Mouse (Mus musculus): ENCODE data around the gene Fahd1.

Fahd1 gene

DNA sequence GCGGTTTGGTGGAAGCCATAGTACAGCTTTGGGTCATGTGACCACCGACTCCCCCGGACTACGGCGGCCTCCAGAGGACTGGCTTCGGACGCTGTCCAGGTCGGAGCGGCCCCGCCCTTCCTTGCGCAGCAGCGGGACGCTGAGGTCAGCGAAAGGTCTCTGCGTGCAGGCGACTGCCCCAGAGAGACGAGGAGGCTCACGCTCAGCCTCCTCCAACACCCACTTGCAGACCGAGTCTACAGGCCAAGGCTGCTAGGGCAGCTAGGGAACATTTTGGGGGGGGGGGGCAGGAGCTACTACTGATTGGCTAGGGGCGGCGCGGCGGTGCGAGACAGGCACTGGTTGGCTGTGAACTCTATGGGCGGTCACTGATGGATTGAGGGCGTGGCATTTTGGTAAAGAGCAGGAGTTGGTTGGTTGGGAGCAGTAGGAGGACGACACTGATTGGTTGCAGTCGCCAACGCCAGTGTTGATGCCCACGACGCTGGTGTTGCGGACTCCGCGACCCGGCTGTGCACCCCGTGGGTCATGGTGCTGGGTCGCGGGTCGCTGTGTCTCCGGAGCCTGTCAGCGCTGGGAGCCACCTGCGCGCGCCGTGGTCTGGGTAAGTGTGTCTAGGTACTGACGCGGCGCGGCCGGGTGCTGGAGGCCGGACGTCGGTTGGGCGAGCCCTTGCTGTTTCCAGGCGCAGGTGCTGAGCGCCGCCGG, at the start of gene Fahd1:
Gene Fahd1, minus strand, starts transcription at position 300 of the 708 bp plus-strand sequence.
- DNase-seq: peak; percentile 95 to 97

DNA sequence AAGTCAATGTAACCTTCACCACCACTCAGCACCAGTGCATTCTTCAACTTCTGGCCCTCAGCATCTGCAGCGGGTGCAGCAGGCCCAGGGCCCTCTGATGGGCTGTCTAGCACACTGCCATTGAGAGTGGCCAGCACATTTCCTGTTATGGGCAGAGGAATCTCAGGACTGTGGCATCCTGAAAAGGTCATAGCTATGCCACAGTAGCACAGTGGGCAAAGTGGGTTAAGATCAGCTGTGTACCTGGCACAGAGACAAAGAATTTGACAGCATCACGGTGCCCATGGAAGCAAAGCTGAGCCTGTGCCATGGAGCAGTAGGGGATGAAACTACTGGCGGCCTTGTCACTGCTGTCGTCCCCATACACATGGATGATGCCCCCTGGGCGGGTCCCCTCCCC, 49.0 kb upstream of the Fahd1 start:
- no peak for DNase-seq

DNA sequence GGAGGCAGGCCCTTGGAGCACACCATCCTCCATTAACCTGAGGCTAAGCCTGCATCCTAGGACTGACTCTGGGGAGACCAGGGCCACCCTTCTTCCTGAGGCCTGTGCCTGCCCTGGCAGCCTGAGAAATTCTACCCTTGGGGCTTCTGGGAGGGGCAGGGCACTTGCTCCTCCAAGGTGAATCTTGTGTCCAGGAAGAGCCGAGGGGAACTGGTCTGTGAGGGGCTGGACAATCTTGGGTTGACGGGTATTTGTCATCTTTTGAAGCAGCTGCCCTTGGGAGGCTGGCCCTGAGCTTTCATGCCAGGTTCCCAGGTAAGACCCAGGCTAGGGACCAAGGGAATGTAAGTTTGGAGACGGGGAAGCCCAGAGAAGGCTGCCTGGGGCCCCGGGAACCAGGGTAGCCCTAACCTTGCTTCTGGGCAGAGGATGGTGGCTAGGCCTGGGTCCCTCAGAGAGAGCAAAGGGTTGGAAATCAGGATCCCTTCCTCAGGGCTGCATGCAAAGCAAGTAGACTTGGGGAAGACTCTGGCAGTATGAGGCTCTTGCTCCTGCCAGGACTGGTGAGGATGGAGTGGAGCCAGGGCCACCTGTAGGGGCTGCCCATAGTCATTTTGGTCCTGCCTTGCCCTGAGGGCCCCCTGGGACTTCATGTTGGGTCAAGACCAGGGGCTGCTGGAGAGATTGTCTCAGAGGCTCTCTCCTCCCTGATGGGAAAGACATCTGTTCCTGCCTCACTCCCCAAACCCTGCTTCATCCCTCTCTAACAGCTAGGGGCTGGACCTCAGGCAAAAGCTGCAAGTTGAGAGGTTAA, 48.1 kb upstream of the Fahd1 start:
- DNase-seq: no peak

DNA sequence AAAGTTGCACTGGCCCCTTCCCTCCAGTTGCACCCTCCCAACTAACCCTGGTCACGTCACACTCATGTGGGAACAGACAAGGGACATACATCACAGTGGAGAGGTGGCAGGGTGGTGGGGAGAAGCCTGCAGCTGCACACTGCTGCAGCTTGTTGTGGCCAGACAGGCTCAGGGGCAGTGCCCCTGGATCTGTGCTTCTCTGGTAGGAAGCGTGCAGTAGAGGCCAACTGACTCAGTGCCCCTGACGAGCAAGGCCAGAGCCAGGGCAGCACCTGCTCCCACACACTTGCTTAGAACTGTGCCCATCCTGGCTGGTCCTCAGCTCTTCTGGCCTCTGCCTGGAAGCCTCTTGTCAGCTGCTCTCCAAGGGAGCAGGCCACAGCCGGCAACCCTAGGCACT, 47.4 kb upstream of the Fahd1 start:
- DNase-seq: no peak

DNA sequence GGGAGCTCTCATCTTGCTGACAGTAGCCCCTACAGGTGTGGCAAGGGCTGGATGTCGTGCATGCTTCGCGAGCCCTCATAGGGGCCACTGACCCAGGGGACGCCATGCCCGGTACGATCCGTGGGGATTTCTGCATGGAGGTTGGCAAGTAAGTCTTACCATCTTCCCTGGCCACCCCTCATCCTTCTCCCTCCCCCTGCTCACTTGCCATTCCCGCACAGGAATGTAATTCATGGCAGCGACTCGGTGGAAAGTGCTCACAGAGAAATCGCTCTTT, 46.8 kb upstream of the Fahd1 start:
- no peak for DNase-seq

DNA sequence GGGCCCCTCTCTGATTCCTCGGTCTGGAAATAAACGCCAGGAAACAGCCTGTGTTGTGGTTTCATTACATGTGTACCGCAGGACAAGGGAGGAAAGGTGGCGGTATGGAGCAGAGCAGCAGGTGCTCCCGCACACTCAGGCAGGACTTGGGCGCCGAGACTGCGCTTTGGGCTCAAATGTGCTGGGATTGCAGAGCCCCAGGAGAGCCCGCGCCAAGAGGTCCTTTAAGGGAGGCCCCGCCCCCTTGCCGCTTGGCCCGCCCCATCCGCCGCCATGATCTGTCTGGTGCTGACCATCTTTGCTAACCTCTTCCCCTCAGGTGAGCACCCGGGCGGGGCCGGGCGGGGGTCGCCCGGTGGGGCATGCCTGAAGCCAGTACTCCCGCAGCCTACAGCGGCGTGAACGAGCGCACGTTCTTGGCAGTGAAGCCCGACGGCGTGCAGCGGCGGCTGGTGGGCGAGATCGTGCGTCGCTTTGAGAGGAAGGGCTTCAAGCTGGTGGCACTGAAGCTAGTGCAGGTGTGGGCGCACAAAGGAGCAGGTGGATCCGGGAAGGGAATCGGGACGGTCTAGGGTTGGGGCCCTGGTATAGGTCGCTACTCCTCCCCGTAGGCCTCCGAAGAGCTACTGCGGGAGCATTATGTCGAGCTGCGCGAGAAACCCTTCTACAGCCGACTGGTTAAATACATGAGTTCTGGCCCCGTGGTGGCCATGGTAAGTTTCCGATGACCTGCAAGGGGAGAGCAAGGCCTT, 46.3 kb upstream of the Fahd1 start, which contains the start of gene Nme3:
Gene Nme3, plus strand, starts transcription at position 260 of the 752 bp plus-strand sequence.
- DNase-seq: peak; percentile 89 to 92

DNA sequence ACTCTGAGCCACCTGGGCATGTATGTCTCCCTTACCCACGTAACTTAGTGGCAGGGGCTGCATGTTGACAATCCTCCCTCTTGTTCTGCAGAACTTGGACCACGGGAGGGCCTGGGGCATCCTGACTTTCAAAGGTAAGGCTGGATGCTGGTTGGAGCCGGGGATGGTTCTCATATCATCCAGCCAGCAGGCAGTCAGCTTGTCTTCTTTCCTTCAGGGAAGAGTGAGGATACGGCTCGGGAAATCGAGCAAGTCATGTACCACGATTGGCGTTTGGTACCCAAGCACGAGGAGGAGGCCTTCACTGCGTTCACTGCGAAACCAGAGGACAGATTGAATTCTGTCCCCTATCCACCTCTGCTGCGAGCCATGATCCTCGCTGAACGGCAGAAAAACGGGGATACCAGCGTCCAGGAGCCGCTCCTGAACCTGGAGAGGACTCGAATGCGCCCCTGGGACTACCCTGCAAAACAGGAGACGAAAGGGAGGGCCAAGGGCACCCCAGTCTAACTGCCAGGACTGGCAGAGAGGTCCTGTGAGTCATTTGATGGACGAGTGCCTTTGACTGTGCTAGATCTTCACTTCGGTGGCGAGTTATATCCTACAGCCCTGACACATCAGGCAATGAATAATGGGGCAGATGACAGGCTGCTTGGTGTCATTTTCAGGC, 45.5 kb upstream of the Fahd1 start:
- DNase-seq: no peak

DNA sequence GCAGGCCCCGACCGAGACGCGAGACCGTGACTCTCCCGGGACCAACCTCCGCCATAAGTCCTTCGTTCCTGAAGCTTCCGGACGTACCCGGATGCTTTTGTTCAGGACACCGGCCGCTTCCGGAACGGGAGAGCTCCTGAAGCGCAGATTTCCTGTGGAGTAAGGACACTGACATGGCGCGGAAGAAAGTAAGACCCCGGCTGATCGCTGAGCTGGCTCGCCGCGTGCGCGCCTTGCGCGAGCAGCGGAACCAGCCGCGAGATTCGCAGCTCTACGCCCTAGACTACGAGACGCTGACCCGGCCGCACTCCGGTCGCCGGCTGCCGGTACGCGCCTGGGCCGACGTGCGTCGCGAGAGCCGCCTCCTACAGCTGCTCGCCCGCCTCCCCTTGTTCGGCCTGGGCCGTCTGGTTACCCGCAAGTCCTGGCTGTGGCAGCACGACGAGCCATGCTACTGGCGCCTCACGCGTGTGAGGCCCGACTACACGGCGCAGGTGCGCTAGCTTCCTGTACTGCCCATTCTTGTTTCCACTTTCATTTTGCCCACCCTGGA, 44.9 kb upstream of the Fahd1 start, which contains the start of the genes Eme2 and Mrps34:
Gene Eme2, minus strand, starts transcription at position 93 of the 553 bp plus-strand sequence.
Gene Mrps34, plus strand, starts transcription at position 122 of the 553 bp plus-strand sequence.
- DNase-seq: peak; percentile 89 to 92

DNA sequence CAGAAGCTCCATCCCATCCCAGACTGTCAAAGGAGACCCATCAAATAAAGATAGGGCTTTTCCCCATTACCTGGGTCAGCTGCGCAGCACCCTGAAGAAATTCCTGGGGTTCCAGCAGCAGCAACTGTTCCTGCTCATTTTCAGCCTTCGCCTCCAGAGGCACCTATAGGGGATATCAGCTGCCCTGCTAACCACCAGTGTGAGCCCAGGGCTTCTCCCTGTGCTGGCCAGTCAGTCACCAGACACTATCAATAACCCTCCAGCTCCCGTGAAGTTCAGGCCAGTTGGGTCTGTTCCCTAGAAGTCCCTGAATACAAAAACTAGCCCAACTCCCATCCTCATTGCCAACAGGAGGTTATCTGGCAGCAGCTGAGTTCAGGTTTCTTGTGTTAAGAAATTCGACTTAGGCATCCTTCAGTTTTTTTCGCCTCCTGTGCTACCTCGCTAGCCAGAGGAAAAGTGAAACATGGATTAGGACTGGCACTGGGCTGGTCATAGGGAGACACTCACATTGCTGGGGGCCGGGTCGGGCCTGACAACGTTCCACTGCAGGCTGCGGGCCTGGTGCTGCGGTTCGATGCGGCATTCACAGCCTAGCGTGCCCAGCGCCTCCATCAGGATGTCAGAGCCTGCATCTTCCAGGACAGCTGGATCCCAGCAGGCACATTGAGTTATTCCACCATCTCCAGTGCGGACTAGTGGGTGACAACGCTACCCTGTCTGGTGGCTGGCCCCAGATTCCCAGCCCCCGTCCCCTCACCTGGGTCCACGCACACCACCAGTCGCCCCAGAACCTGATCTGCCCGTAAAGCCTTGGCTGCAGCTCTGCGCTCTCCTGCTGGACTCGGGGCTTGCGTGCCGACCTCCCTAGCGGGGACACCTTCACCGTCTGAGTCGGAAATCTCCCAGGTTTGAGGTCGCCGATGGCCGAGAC, 44.2 kb upstream of the Fahd1 start:
- DNase-seq: no peak

DNA sequence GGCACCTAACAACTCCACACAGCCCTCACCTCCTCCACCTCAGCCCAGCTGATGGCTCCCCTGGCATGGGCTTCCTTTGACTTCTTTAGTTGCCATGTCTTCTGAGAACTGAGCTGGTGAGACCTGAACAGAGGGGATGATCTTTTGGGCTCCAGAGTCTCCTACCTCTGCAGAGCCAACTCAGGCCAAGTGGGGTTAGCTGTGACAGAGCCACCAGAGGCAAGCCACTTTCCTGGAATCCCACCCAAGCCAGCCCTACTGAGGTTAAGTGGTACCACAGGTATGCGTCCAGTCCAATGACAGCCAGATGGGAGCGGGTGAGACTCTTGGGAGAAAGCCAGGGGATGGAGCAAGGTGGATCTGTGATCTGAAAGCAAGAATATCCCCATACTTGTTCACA, 43.1 kb upstream of the Fahd1 start:
- no peak for DNase-seq

DNA sequence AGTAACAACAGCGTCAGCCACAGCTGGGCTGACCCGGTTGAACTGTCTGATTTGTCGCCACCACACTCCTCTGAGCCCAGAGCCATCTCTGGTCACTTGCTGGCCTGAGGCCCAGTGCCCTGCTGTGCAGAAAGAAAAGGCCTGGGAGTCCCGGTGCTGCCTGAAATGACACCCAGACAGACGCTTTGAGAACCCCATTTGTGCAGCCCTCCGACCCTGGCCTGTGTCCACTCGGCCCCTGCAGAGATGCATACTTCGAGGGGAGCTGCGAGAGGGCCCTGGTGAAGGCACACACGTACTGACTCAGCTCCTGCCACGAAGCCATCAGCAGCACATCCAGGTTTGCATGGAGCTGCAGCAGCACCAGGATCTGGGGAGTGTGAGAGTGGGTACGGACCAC, 42.6 kb upstream of the Fahd1 start:
- no peak for DNase-seq

DNA sequence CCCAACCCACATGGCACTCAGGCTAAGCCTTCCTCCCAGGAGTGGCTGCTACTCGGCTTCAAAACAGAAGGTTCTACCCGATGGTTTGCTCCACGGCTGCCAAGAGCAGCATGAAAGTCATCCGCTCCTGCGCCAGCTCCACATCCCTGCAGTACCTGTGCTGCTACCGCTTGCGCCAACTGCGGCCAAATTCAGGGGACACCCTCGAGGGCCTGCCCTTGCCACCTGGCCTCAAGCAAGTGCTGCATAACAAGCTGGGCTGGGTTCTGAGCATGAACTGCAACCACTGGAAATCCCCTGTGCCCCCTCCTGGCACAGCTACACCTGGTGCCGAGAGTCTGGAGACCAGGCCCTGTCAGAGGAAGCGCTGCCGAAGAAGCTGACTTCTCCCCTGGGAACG, 41.2 kb upstream of the Fahd1 start:
- DNase-seq: no peak

DNA sequence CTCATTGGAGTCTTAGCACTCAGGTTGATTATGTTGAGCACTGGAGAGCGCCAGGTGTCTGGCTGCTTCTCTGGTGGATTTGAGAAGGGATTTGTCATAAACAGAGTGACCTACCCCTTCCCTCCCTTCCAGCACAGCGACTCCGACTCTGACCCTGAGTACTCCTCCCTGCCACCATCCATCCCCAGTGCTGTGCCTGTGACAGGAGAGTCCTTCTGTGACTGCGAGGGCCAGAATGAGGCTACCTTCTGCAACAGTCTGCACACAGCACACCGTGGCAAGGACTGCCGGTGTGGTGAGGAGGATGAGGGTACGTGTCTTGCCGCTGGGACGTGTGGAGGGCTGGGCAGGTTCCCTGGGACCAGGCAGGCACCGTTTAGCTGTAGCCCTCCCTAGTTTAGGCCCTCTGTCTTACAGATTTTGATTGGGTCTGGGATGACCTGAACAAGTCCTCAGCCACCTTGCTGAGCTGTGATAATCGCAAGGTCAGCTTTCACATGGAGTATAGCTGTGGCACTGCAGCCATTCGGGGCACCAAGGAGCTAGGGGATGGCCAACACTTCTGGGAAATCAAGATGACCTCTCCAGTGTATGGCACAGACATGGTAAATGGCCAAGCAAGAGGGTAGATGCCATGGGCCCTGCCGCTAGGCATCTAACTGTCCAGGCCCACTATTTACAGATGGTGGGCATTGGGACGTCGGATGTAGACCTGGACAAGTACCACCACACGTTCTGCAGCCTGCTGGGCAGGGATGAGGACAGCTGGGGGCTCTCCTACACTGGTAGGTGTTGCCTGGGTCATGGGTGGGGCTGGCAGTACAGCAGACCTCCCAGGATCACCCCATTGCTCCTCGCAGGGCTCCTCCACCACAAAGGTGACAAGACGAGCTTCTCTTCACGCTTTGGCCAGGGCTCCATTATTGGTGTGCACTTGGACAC, 40.3 kb upstream of the Fahd1 start:
- no peak for DNase-seq

DNA sequence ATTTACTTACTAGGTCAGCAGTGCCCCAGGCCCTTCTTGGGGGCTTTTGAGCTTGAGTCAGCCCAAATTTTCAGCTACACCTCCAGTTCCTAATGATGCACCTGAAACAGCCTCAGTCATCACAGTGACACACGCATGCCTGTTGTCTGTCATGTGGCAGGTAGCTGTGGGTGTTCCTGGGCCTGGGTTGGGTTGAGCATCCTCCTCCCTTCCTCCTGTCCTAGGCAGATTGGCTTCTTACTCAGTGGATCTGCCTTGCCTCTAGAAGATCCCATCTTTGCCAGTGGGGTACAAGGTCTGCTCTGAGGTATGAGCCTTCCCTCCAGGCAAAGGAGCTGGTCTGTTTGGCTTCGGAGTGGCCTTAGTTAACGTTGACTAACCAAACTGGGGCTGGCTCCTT, 38.7 kb upstream of the Fahd1 start:
- DNase-seq: no peak

DNA sequence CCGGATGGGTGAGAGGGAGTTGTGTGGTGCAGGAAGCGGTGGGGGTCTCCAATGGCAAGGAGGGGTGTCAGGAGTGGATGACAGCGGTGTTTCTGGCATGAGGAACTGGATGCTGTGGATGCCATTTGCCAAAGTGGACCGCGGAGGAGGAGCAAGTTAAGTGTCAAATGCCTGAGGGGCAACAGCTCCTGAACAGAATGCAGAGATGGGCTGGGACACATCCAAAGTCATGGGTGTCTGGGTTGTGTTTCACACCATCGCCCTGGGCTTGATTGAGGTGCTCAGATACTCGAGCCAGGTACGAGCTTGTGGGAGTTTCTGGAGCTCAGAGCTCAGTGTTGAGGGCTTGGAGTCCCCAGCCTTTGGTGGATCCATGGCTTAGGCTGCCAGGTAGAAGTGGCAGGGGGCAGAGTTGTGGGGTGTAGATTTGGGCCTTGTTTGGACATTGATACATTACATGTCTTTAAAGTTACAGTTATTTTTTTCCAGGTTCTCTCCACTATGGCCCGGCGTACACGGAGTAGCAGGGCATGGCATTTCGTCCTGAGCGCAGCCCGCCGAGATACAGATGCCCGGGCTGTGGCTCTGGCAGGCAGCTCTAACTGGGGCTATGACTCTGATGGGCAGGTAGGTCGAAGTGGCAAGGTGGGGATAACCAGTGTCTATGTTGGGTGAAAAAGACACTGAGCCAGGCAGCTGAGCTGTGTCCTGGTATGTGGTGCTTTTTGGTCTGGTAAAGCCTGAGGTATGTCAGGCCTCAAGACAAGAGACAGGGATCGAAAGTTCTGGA, 37.3 kb upstream of the Fahd1 start:
- DNase-seq: no peak

DNA sequence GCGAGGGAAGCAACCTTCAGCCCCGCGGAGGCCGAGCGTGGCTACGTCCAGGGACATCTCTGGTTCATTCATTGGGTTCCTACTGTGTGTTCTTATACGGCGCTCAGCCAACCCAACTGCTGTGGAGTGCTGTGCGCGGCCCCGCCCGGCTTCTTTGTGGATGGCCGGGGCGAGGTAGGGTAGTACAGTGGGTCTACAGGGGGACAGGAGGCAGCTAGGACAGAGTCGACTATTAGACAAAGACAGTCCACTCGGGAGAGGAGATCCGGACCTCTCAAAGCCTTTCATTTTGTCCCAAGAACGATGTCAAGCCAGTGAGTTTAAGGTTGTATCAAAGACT, 36.7 kb upstream of the Fahd1 start:
- DNase-seq: no peak

DNA sequence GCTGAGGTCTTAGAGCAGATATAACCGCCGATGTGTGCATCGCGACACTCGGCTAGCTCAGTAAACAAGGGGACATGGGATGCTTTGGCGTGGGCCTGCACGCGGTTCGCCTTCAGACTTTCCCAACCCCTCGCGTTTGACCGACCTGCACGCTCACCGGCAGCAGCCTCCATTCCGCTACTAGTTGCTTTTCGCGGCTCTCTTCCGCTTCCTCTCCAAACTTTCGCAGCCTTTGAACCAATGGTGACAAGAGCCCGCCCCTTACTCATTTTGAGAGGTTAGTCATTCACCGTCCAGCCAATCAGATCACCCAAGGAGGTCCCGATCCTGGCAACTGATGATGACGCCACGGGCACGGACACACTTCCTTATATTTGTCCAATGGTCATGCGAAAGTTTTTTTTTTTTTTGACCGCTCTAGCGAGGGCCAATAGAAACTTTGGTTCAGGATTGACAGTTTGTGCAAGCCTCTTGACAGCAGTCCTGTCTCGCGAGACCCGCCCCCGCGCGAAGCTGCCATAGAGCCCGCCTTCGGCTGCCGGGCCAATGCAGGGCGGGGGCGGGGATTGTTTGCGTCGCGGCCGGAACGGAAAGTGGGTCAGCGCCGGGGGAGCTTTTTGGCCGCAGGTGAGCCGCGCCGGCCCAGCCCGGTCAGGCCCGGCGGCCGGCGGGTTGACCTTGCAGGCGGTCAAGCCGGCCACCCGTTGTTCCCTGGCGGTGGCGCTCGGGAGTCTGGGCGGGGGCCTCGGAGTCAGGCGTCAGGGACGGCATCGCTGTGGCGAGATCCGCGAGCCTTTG, 36.2 kb upstream of the Fahd1 start, which contains the start of the genes Nubp2 and Spsb3:
Gene Nubp2, minus strand, starts transcription at position 216 of the 798 bp plus-strand sequence.
Gene Spsb3, plus strand, starts transcription at position 510 of the 798 bp plus-strand sequence.
- peak; percentile 98 to 99 for DNase-seq

DNA sequence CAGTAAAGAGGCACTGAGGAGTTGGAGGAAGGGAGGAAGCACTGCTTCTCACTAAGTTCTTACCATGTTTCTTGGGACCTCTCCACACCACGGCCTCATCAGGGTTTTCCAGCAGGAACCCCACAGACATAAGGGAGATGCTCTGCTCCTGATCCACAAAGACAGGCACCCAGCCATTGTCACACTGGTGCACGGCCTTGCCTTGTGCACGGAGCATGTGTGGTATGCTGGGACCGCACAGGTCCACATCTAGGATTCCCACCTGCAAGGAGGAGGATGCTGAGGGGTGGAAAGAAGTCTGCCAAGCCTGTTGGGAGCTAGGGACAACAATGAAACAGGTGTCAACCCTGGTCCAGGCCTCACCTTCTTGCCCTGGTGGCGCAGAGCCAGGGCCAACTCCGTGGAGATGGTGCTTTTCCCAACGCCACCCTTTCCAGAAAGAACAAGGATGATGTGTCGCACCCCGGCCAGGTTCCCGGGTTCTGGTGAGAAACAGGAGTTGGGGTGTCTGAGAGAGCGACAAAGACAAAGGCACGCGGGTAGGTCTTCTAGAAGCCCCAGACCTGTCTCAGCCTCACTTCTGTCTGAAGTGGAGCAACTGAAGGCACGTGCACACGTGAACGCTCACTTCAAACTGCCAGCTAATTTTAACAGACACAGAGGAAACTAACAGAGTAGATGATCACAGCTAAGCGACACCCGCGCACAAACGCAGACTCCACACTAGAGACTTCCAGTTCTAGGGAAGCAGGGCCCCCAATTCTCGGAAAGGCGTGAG, 35.4 kb upstream of the Fahd1 start:
- no peak for DNase-seq

Measured in kidney, postnatal 4 days (tissue).